Mouse (Mus musculus) E14TG2a.4 (cell line): ENCODE measurements around the gene Rhcg.

Experiments used
- H3K27me3 ChIP-seq: 2 replicates; pipeline ENCODE4 v1.6.1; 2014; ENCODE audit warnings: low read length, control low read depth; ENCODE audit not compliant: insufficient read depth
- H3K36me3 ChIP-seq: 2 replicates; pipeline ENCODE4 v1.6.1; 2014; ENCODE audit warnings: low read length, control low read depth; ENCODE audit not compliant: insufficient read depth
- H3K4me1 ChIP-seq: replicated peaks from 2 replicates; pipeline ENCODE4 v1.6.1; 2014; ENCODE audit warnings: low read depth, low read length, control low read depth
- H3K4me3 ChIP-seq: replicated peaks from 2 replicates; pipeline ENCODE4 v1.5.1; 2014; ENCODE audit warnings: mild to moderate bottlenecking, low read length
- H3K9me3 ChIP-seq: 2 replicates; pipeline ENCODE4 v1.6.1; 2014; ENCODE audit warnings: low read length, control low read depth
- CTCF ChIP-seq: conservative IDR thresholded peaks from 2 replicates; pipeline ENCODE4 v1.5.1; 2014; ENCODE audit warnings: low read length
- NANOG ChIP-seq: IDR thresholded peaks from 2 replicates; pipeline ENCODE4 v1.6.1; 2014; ENCODE audit warnings: borderline replicate concordance, low read length, mixed read lengths
- POU5F1 ChIP-seq: IDR thresholded peaks from 2 replicates; pipeline ENCODE4 v1.6.1; 2014; ENCODE audit warnings: low read length, borderline replicate concordance

Gene Rhcg

GRCm38 (mm10) chr7:79611901-79612300 is 5.6 kb downstream of the Rhcg start:
- Histone ChIP-seq H3K9me3 (no peaks in the 10 kb centered on the region), H3K27me3 (peaks cover 78% of the 10 kb centered on the region), H3K36me3 (no peaks in the 10 kb centered on the region), H3K4me1 (peaks cover 22% of the 10 kb centered on the region), H3K4me3 (no peak overlapping the region)
- TF ChIP-seq NANOG: no peak
- no peak for TF ChIP-seq POU5F1
- no peak for TF ChIP-seq CTCF

GRCm38 (mm10) chr7:79607263-79607921 is 10.1 kb downstream of the Rhcg start:
- no peak for TF ChIP-seq NANOG
- no peak for TF ChIP-seq CTCF
- TF ChIP-seq POU5F1: no peak
- H3K36me3 ChIP-seq: no peaks in the 10 kb centered on the region
- H3K4me1 ChIP-seq: peaks cover 31% of the 10 kb centered on the region
- H3K27me3 ChIP-seq: peaks cover 74% of the 10 kb centered on the region
- H3K9me3 ChIP-seq: no peaks in the 10 kb centered on the region
- H3K4me3 ChIP-seq: peak overlapping the region; percentile 63

GRCm38 (mm10) chr7:79606766-79607165 is 10.7 kb downstream of the Rhcg start:
- Histone ChIP-seq H3K9me3 (no peaks in the 10 kb centered on the region), H3K4me3 (no peak overlapping the region), H3K36me3 (no peaks in the 10 kb centered on the region), H3K4me1 (peaks cover 25% of the 10 kb centered on the region), H3K27me3 (peaks cover 75% of the 10 kb centered on the region)
- no peak for TF ChIP-seq CTCF
- no peak for TF ChIP-seq NANOG
- no peak for TF ChIP-seq POU5F1

GRCm38 (mm10) chr7:79602006-79602405 is 15.5 kb downstream of the Rhcg start:
- peaks cover 29% of the 10 kb centered on the region for H3K4me1 ChIP-seq
- peaks cover 12% of the 10 kb centered on the region for H3K9me3 ChIP-seq
- no peak for TF ChIP-seq NANOG
- TF ChIP-seq CTCF: no peak
- TF ChIP-seq POU5F1: no peak
- peaks cover 82% of the 10 kb centered on the region for H3K27me3 ChIP-seq
- H3K36me3 ChIP-seq: no peaks in the 10 kb centered on the region
- no peak overlapping the region for H3K4me3 ChIP-seq

- H3K36me3 ChIP-seq: no peaks in the 10 kb centered on the region
- peaks cover 12% of the 10 kb centered on the region for H3K9me3 ChIP-seq
- peaks cover 15% of the 10 kb centered on the region for H3K4me1 ChIP-seq
- no peak overlapping the region for H3K4me3 ChIP-seq
- TF ChIP-seq POU5F1 (no peak), NANOG (no peak), CTCF (no peak)
- H3K27me3 ChIP-seq: peaks cover 83% of the 10 kb centered on the region
Measured at GRCm38 (mm10) chr7:79600122-79600521, 17.3 kb downstream of the Rhcg start.

- peaks cover 45% of the 10 kb centered on the region for H3K4me1 ChIP-seq
- TF ChIP-seq CTCF (peak; percentile 61), NANOG (no peak), POU5F1 (no peak)
- peaks cover 91% of the 10 kb centered on the region for H3K27me3 ChIP-seq
- no peaks in the 10 kb centered on the region for H3K9me3 ChIP-seq
- H3K4me3 ChIP-seq: no peak overlapping the region
- H3K36me3 ChIP-seq: no peaks in the 10 kb centered on the region
Measured at GRCm38 (mm10) chr7:79594854-79595253, 22.6 kb downstream of the Rhcg start.

GRCm38 (mm10) chr7:79591812-79592731 is 25.4 kb downstream of the Rhcg start:
- Histone ChIP-seq H3K4me3 (peak overlapping the region; percentile 73), H3K27me3 (peaks cover 89% of the 10 kb centered on the region), H3K36me3 (no peaks in the 10 kb centered on the region), H3K4me1 (peaks cover 35% of the 10 kb centered on the region), H3K9me3 (peaks cover 17% of the 10 kb centered on the region)
- TF ChIP-seq POU5F1 (no peak), NANOG (no peak), CTCF (no peak)

- H3K4me1 ChIP-seq: peaks cover 35% of the 10 kb centered on the region
- peaks cover 17% of the 10 kb centered on the region for H3K9me3 ChIP-seq
- H3K36me3 ChIP-seq: no peaks in the 10 kb centered on the region
- no peak overlapping the region for H3K4me3 ChIP-seq
- TF ChIP-seq CTCF: no peak
- no peak for TF ChIP-seq POU5F1
- no peak for TF ChIP-seq NANOG
- peaks cover 92% of the 10 kb centered on the region for H3K27me3 ChIP-seq
Measured at GRCm38 (mm10) chr7:79590560-79591110, 26.8 kb downstream of the Rhcg start.
